Mouse (Mus musculus) MEL (cell line): Measurements from ENCODE around the gene Znrf3.

Experiments used
- BHLHE40 ChIP-seq: IDR thresholded peaks from 2 replicates; pipeline ENCODE4 v1.6.1; 2012; ENCODE audit warnings: low read depth, mild to moderate bottlenecking, inconsistent platforms, low read length, improper control_type of control experiment, borderline replicate concordance
- CTCF ChIP-seq, 3 experiments: IDR thresholded peaks in 2 of 3; conservative IDR thresholded peaks in 1 of 3; 2 replicates each; pipeline ENCODE4 v1.5.1; 2011 to 2012; ENCODE audit warnings: low read length in 3 of 3, low read depth in 2 of 3, mild to moderate bottlenecking in 2 of 3, improper control_type of control experiment in 1 of 3, inconsistent platforms in 1 of 3, mixed read lengths in 1 of 3, moderate library complexity in 1 of 3; ENCODE audit not compliant: control insufficient read depth in 1 of 3, insufficient read depth in 1 of 3, poor library complexity in 1 of 3, severe bottlenecking in 1 of 3
- EP300 ChIP-seq, 2 experiments: IDR thresholded peaks; 2 replicates each; pipeline ENCODE4 v1.6.1; 2011; ENCODE audit warnings: improper control_type of control experiment in 2 of 2, low read length in 2 of 2, low read depth in 1 of 2, mild to moderate bottlenecking in 1 of 2
- GATA1 ChIP-seq: IDR thresholded peaks from 2 replicates; pipeline ENCODE4 v1.6.1; 2011; ENCODE audit warnings: low read depth, low read length, improper control_type of control experiment
- MAZ ChIP-seq: IDR thresholded peaks from 2 replicates; pipeline ENCODE4 v1.6.1; 2012; ENCODE audit warnings: low read depth, mild to moderate bottlenecking, inconsistent platforms, low read length, improper control_type of control experiment
- MEF2A ChIP-seq: IDR thresholded peaks from 2 replicates; pipeline ENCODE4 v1.6.1; 2014; ENCODE audit warnings: low read depth, mild to moderate bottlenecking, inconsistent platforms, low read length, improper control_type of control experiment; ENCODE audit not compliant: poor library complexity, insufficient replicate concordance, severe bottlenecking; ENCODE audit errors: extremely low read depth
- POLR2A ChIP-seq, 2 experiments: IDR thresholded peaks; 2 replicates each; pipeline ENCODE4 v1.6.1; 2011 to 2012; ENCODE audit warnings: low read length in 2 of 2, mild to moderate bottlenecking in 2 of 2, control low read depth in 1 of 2, improper control_type of control experiment in 1 of 2, low read depth in 1 of 2, moderate library complexity in 1 of 2; ENCODE audit not compliant: control insufficient read depth in 1 of 2, insufficient read depth in 1 of 2, poor library complexity in 1 of 2
- POLR2AphosphoS2 ChIP-seq: IDR thresholded peaks from 2 replicates; pipeline ENCODE4 v1.6.1; 2011; ENCODE audit warnings: low read length, improper control_type of control experiment
- RAD21 ChIP-seq: IDR thresholded peaks from 2 replicates; pipeline ENCODE4 v1.6.1; 2011; ENCODE audit warnings: mild to moderate bottlenecking, low read depth, low read length, improper control_type of control experiment
- RCOR1 ChIP-seq: IDR thresholded peaks from 2 replicates; pipeline ENCODE4 v1.6.1; 2012; ENCODE audit warnings: low read depth, mild to moderate bottlenecking, inconsistent platforms, low read length, improper control_type of control experiment
- SMC3 ChIP-seq: IDR thresholded peaks from 2 replicates; pipeline ENCODE4 v1.6.1; 2011; ENCODE audit warnings: low read depth, low read length, improper control_type of control experiment
- TAL1 ChIP-seq: IDR thresholded peaks from 2 replicates; pipeline ENCODE4 v1.6.1; 2012; ENCODE audit warnings: mild to moderate bottlenecking, inconsistent platforms, low read length, moderate library complexity, mixed read lengths
- ZNF384 ChIP-seq: IDR thresholded peaks from 2 replicates; pipeline ENCODE4 v1.6.1; 2012; ENCODE audit warnings: low read depth, mild to moderate bottlenecking, inconsistent platforms, low read length, improper control_type of control experiment

DNA sequence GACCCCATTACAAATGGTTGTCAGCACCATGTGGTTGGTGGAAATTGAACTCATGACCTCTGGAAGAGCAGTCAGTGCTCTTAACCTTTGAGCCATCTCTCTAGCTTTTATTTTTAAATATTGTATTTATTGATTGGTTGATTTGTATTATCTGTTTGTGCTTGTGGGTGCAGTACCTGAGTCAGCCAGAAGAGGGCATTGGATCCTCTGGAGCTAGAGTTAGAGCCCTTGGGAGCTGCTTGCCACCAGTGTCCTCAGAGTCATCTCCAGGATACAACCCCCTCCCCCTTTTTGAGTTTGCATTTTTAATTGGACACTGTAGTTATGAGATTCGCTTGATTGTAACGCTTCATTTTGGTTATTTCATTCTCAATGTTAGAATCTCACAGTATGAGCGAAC is 24.4 kb upstream of the Znrf3 start:
- TF ChIP-seq SMC3 (peak; percentile 76), POLR2AphosphoS2 (no peak), POLR2A (IDR thresholded peaks at IDR 0.05; ENCODE audit: control insufficient read depth in 1 of 2, insufficient read depth in 1 of 2, low read depth in 1 of 2, low read length in 2 of 2, poor library complexity in 1 of 2) (no peak), CTCF (IDR thresholded peaks at IDR 0.05 in 2 of 3, conservative IDR thresholded peaks at IDR 0.05 in 1 of 3; ENCODE audit: control insufficient read depth in 1 of 3, insufficient read depth in 1 of 3, low read depth in 2 of 3, low read length in 3 of 3, poor library complexity in 1 of 3, severe bottlenecking in 1 of 3) (peak; percentile 68 to 76 (median 73)), TAL1 (no peak), MAZ (no peak), ZNF384 (no peak), MEF2A (no peak), EP300 (IDR thresholded peaks at IDR 0.05; ENCODE audit: low read depth in 1 of 2, low read length in 2 of 2) (no peak), GATA1 (no peak), RAD21 (peak; percentile 60), BHLHE40 (no peak), RCOR1 (no peak)
